Mouse (Mus musculus): Measurements from ENCODE around the gene Sgpp2. TPM values are rescaled to one million over a fixed set of nuclear protein-coding genes. Genes with fewer than 3 reads are reported as not detected.
A peak's percentile ranks its signal among the peaks of the same experiment; 100 is the strongest.

Sgpp2 gene
- total RNA-seq, 1 experiment: 0.22 TPM

GRCm38 (mm10) chr1:78417154-78417911 is 107.2 kb downstream of the Sgpp2 start:
- no peaks in the 10 kb centered on the region for H3K9me3 ChIP-seq (ENCODE audit: control insufficient read depth, insufficient read depth, low read depth, low read length)
- in situ Hi-C loops (cut with MboI; ENCODE audit: low sequenced_read_pairs in 2 of 2, unreplicated experiment in 2 of 2): no loop called here
- H3K27ac ChIP-seq (ENCODE audit: insufficient read depth, low read depth, low read length, poor library complexity, severe bottlenecking): no peak overlapping the region
- H3K4me3 ChIP-seq (ENCODE audit: insufficient read depth in 1 of 2, low read depth in 1 of 2, low read length in 2 of 2, poor library complexity in 1 of 2, severe bottlenecking in 1 of 2): no peak overlapping the region
- peaks cover 2 to 8% of the 10 kb centered on the region in 2 experiments; a peak in 1 of 4 replicates for H3K4me1 ChIP-seq (ENCODE audit: control insufficient read depth in 2 of 2, insufficient read depth in 2 of 2, low read length in 2 of 2, poor library complexity in 1 of 2)
- H3K9ac ChIP-seq (ENCODE audit: insufficient read depth, low read depth, low read length, poor library complexity, severe bottlenecking): no peak overlapping the region
- TF ChIP-seq ZC3H11A (IDR thresholded peaks at IDR 0.05; ENCODE audit: borderline replicate concordance, low read depth, low read length) (no peak), MAFK (IDR thresholded peaks at IDR 0.05; ENCODE audit: insufficient read depth, low read depth, low read length) (no peak), ZNF384 (IDR thresholded peaks at IDR 0.05; ENCODE audit: low read depth, low read length) (no peak), HCFC1 (IDR thresholded peaks at IDR 0.05; ENCODE audit: borderline replicate concordance, insufficient read depth, low read length) (no peak), CHD2 (IDR thresholded peaks at IDR 0.05; ENCODE audit: low read depth, low read length) (no peak)
- no peak for DNase-seq (ENCODE audit: low read depth, low spot score)
- H3K36me3 ChIP-seq (ENCODE audit: control insufficient read depth, insufficient read depth, low read length, poor library complexity, severe bottlenecking): peaks cover 2% of the 10 kb centered on the region; the same call in 1 of the 2 replicates

GRCm38 (mm10) chr1:78419593-78419992 is 109.4 kb downstream of the Sgpp2 start:
- Histone ChIP-seq H3K27ac (ENCODE audit: insufficient read depth, low read depth, low read length, poor library complexity, severe bottlenecking) (no peak overlapping the region), H3K9ac (ENCODE audit: insufficient read depth, low read depth, low read length, poor library complexity, severe bottlenecking) (no peak overlapping the region), H3K9me3 (ENCODE audit: control insufficient read depth, insufficient read depth, low read depth, low read length) (no peaks in the 10 kb centered on the region), H3K4me1 (ENCODE audit: control insufficient read depth in 2 of 2, insufficient read depth in 2 of 2, low read length in 2 of 2, poor library complexity in 1 of 2) (peaks cover 0 to 2% of the 10 kb centered on the region in 2 experiments; a peak in 1 of 4 replicates), H3K36me3 (ENCODE audit: control insufficient read depth, insufficient read depth, low read length, poor library complexity, severe bottlenecking) (peaks cover 2% of the 10 kb centered on the region; the same call in 1 of the 2 replicates), H3K4me3 (ENCODE audit: insufficient read depth in 1 of 2, low read depth in 1 of 2, low read length in 2 of 2, poor library complexity in 1 of 2, severe bottlenecking in 1 of 2) (no peak overlapping the region)
- in situ Hi-C loops (cut with MboI; ENCODE audit: low sequenced_read_pairs in 2 of 2, unreplicated experiment in 2 of 2): no loop called here
- TF ChIP-seq MAFK (IDR thresholded peaks at IDR 0.05; ENCODE audit: insufficient read depth, low read depth, low read length) (no peak), HCFC1 (IDR thresholded peaks at IDR 0.05; ENCODE audit: borderline replicate concordance, insufficient read depth, low read length) (no peak), ZC3H11A (IDR thresholded peaks at IDR 0.05; ENCODE audit: borderline replicate concordance, low read depth, low read length) (0 out of 2 replicates have a peak, but pooled peaks have one; percentile 15), ZNF384 (IDR thresholded peaks at IDR 0.05; ENCODE audit: low read depth, low read length) (no peak)
- DNase-seq (ENCODE audit: low read depth, low spot score): peak; percentile 39

GRCm38 (mm10) chr1:78420271-78420670 is 110.1 kb downstream of the Sgpp2 start:
- Histone ChIP-seq H3K4me3 (ENCODE audit: insufficient read depth in 1 of 2, low read depth in 1 of 2, low read length in 2 of 2, poor library complexity in 1 of 2, severe bottlenecking in 1 of 2) (no peak overlapping the region), H3K9ac (ENCODE audit: insufficient read depth, low read depth, low read length, poor library complexity, severe bottlenecking) (no peak overlapping the region), H3K36me3 (ENCODE audit: control insufficient read depth, insufficient read depth, low read length, poor library complexity, severe bottlenecking) (peaks cover 5% of the 10 kb centered on the region; the same call in 1 of the 2 replicates), H3K27ac (ENCODE audit: insufficient read depth, low read depth, low read length, poor library complexity, severe bottlenecking) (no peak overlapping the region), H3K4me1 (ENCODE audit: control insufficient read depth in 2 of 2, insufficient read depth in 2 of 2, low read length in 2 of 2, poor library complexity in 1 of 2) (peaks cover 0 to 2% of the 10 kb centered on the region in 2 experiments; a peak in 1 of 4 replicates), H3K9me3 (ENCODE audit: control insufficient read depth, insufficient read depth, low read depth, low read length) (no peaks in the 10 kb centered on the region)
- TF ChIP-seq CHD2 (IDR thresholded peaks at IDR 0.05; ENCODE audit: low read depth, low read length) (no peak), HCFC1 (IDR thresholded peaks at IDR 0.05; ENCODE audit: borderline replicate concordance, insufficient read depth, low read length) (no peak), ZC3H11A (IDR thresholded peaks at IDR 0.05; ENCODE audit: borderline replicate concordance, low read depth, low read length) (no peak), ZNF384 (IDR thresholded peaks at IDR 0.05; ENCODE audit: low read depth, low read length) (no peak), MAFK (IDR thresholded peaks at IDR 0.05; ENCODE audit: insufficient read depth, low read depth, low read length) (no peak)
- in situ Hi-C loops (cut with MboI; ENCODE audit: low sequenced_read_pairs in 2 of 2, unreplicated experiment in 2 of 2): no loop called here
- DNase-seq (ENCODE audit: low read depth, low spot score): peak; percentile 15

- peaks cover 5% of the 10 kb centered on the region; the same call in 1 of the 2 replicates for H3K36me3 ChIP-seq (ENCODE audit: control insufficient read depth, insufficient read depth, low read length, poor library complexity, severe bottlenecking)
- TF ChIP-seq ZNF384 (IDR thresholded peaks at IDR 0.05; ENCODE audit: low read depth, low read length): no peak
- TF ChIP-seq HCFC1 (IDR thresholded peaks at IDR 0.05; ENCODE audit: borderline replicate concordance, insufficient read depth, low read length): no peak
- TF ChIP-seq ZC3H11A (IDR thresholded peaks at IDR 0.05; ENCODE audit: borderline replicate concordance, low read depth, low read length): no peak
- no peak for TF ChIP-seq MAFK (IDR thresholded peaks at IDR 0.05; ENCODE audit: insufficient read depth, low read depth, low read length)
- TF ChIP-seq CHD2 (IDR thresholded peaks at IDR 0.05; ENCODE audit: low read depth, low read length): no peak
Observed at GRCm38 (mm10) chr1:78421749-78422148, 111.6 kb downstream of the Sgpp2 start.

More at GRCm38 (mm10) chr1:78421749-78422148, 111.6 kb downstream of the Sgpp2 start:
- no peak overlapping the region for H3K27ac ChIP-seq (ENCODE audit: insufficient read depth, low read depth, low read length, poor library complexity, severe bottlenecking)
- in situ Hi-C loops (cut with MboI; ENCODE audit: low sequenced_read_pairs in 2 of 2, unreplicated experiment in 2 of 2): no loop called here
- no peak for DNase-seq (ENCODE audit: low read depth, low spot score)
- peaks cover 0 to 2% of the 10 kb centered on the region in 2 experiments; a peak in 1 of 4 replicates for H3K4me1 ChIP-seq (ENCODE audit: control insufficient read depth in 2 of 2, insufficient read depth in 2 of 2, low read length in 2 of 2, poor library complexity in 1 of 2)
- H3K9ac ChIP-seq (ENCODE audit: insufficient read depth, low read depth, low read length, poor library complexity, severe bottlenecking): no peak overlapping the region
- H3K9me3 ChIP-seq (ENCODE audit: control insufficient read depth, insufficient read depth, low read depth, low read length): no peaks in the 10 kb centered on the region
- no peak overlapping the region for H3K4me3 ChIP-seq (ENCODE audit: insufficient read depth in 1 of 2, low read depth in 1 of 2, low read length in 2 of 2, poor library complexity in 1 of 2, severe bottlenecking in 1 of 2)

Measured in ES-E14 (cell line).